Mouse (Mus musculus): ENCODE results near the gene Cmc2. TPM values are rescaled to one million over a fixed set of nuclear protein-coding genes. Genes with fewer than 3 reads are reported as not detected.

The Cmc2 gene
- polyA plus RNA-seq, 1 experiment = 37.1 TPM

DNA sequence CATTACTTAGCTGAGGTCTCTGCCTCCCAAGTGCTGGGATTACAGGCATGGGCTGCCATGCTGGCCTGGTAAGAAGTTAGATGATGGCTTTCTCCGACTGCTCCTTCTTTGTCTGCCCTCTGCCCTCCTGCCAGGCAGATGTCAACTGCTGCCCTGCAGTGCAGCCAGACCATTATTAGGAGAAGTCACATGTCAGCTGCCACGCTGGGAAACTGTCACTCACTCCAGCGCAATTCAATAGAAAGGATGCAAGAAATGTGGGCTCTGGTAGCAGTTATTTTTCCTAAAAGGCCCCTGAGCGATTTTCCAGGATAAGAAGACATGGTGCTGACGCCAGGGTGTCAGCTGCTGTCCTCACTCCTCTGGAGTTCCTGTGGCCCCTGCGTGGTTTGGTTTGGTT, 14.3 kb upstream of the Cmc2 start:
- H3K79me2 ChIP-seq (ENCODE audit: control insufficient read depth, insufficient read depth) = no peaks in the 10 kb centered on the region
- no peak for TF ChIP-seq USF1 (IDR thresholded peaks at IDR 0.05; ENCODE audit: low read depth)
- H3K36me3 ChIP-seq (ENCODE audit: control insufficient read depth, insufficient read depth) = peaks cover 4% of the 10 kb centered on the region

DNA sequence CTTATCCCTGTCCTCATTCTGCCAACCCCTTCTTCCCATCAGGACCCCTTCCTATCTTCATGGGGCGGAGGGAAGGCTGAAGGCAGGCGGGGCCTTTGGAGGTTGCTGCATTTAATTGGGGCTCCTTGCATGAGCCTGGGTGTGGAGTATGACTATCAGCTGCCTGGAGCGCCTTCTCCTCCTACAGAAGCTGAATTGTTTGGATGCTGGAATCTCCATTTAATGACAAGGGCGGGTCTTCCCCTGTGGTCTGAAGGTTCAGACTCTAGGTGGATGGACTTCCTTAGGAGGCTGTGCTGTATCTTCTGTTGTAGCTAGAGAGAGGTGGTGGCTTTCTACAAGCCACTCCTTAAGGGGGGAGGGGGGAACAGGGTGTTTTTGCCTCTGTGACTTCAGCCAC, 13.7 kb upstream of the Cmc2 start:
- Histone ChIP-seq H3K4me3 (no peak overlapping the region), H3K79me2 (ENCODE audit: control insufficient read depth, insufficient read depth) (no peaks in the 10 kb centered on the region), H3ac (ENCODE audit: control insufficient read depth, insufficient read length) (no peak overlapping the region), H3K36me3 (ENCODE audit: control insufficient read depth, insufficient read depth) (peaks cover 4% of the 10 kb centered on the region), H3K27me3 (ENCODE audit: control insufficient read depth, insufficient read depth, insufficient read length) (no peaks in the 10 kb centered on the region), H3K4me2 (ENCODE audit: low read depth) (no peak overlapping the region)
- TF ChIP-seq CEBPB (IDR thresholded peaks at IDR 0.05; ENCODE audit: insufficient read depth, poor library complexity, severe bottlenecking) (no peak), MYOD1 (IDR thresholded peaks at IDR 0.05; ENCODE audit: control insufficient read depth in 1 of 3, insufficient read length in 2 of 3, low read depth in 2 of 3) (no peak), TCF3 (IDR thresholded peaks at IDR 0.05; ENCODE audit: insufficient read length, low read depth) (no peak), MAX (IDR thresholded peaks at IDR 0.05; ENCODE audit: low read depth) (no peak), REST (IDR thresholded peaks at IDR 0.05; ENCODE audit: insufficient read depth, insufficient read length) (no peak), E2F4 (IDR thresholded peaks at IDR 0.05; ENCODE audit: insufficient read depth) (no peak), SRF (IDR thresholded peaks at IDR 0.05; ENCODE audit: control insufficient read depth, insufficient read length, low read depth) (no peak), MYOG (IDR thresholded peaks at IDR 0.05; ENCODE audit: control insufficient read depth in 1 of 3, insufficient read depth in 1 of 3, insufficient read length in 2 of 3, low read depth in 2 of 3) (no peak), POLR2A (IDR thresholded peaks at IDR 0.05; ENCODE audit: insufficient read length, low read depth) (no peak), TCF12 (IDR thresholded peaks at IDR 0.05; ENCODE audit: insufficient read depth, poor library complexity, severe bottlenecking) (no peak)

More for the DNA sequence above, 14.3 kb upstream of the Cmc2 start:
- Histone ChIP-seq H3K4me2 (ENCODE audit: low read depth) (no peak overlapping the region), H3K4me3 (no peak overlapping the region), H3K27me3 (ENCODE audit: control insufficient read depth, insufficient read depth, insufficient read length) (no peaks in the 10 kb centered on the region), H3ac (ENCODE audit: control insufficient read depth, insufficient read length) (no peak overlapping the region)

DNA sequence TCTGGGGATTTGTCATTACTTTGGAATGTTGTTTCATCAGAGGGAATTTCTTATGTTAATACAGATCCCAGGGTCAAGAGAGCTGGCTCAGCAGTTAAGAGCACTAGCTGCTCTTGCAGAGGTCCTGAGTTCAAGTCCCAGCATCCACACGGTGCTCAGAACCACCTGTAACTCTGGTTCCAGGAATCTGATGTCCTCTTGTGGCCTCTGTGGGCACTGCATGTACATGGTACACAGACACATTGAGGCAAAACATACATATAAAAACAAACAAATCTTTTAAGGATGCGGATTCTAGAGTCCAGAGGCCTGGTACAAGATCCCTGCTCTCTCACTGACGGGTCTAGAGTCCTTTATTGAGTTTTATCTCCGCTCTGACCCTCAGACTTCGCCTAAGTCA, 7.3 kb upstream of the Cmc2 start:
- H3ac ChIP-seq (ENCODE audit: control insufficient read depth, insufficient read length) = no peak overlapping the region
- peaks cover 4% of the 10 kb centered on the region for H3K36me3 ChIP-seq (ENCODE audit: control insufficient read depth, insufficient read depth)
- H3K4me2 ChIP-seq (ENCODE audit: low read depth) = no peak overlapping the region
- TF ChIP-seq MYOD1 (IDR thresholded peaks at IDR 0.05; ENCODE audit: control insufficient read depth in 1 of 3, insufficient read length in 2 of 3, low read depth in 2 of 3) (no peak), CEBPB (IDR thresholded peaks at IDR 0.05; ENCODE audit: insufficient read depth, poor library complexity, severe bottlenecking) (no peak), MAX (IDR thresholded peaks at IDR 0.05; ENCODE audit: low read depth) (no peak), TCF12 (IDR thresholded peaks at IDR 0.05; ENCODE audit: insufficient read depth, poor library complexity, severe bottlenecking) (no peak), USF1 (IDR thresholded peaks at IDR 0.05; ENCODE audit: low read depth) (no peak), E2F4 (IDR thresholded peaks at IDR 0.05; ENCODE audit: insufficient read depth) (no peak), MYOG (IDR thresholded peaks at IDR 0.05; ENCODE audit: control insufficient read depth in 1 of 3, insufficient read depth in 1 of 3, insufficient read length in 2 of 3, low read depth in 2 of 3) (no peak), POLR2AphosphoS2 (IDR thresholded peaks at IDR 0.05; ENCODE audit: insufficient read length, low read depth) (no peak), POLR2A (IDR thresholded peaks at IDR 0.05; ENCODE audit: insufficient read length, low read depth) (no peak), TCF3 (IDR thresholded peaks at IDR 0.05; ENCODE audit: insufficient read length, low read depth) (no peak), REST (IDR thresholded peaks at IDR 0.05; ENCODE audit: insufficient read depth, insufficient read length) (no peak), SRF (IDR thresholded peaks at IDR 0.05; ENCODE audit: control insufficient read depth, insufficient read length, low read depth) (no peak)
- no peaks in the 10 kb centered on the region for H3K27me3 ChIP-seq (ENCODE audit: control insufficient read depth, insufficient read depth, insufficient read length)
- H3K4me3 ChIP-seq = no peak overlapping the region
- no peaks in the 10 kb centered on the region for H3K79me2 ChIP-seq (ENCODE audit: control insufficient read depth, insufficient read depth)

GRCm38 (mm10) chr8:116927880-116928279, 6.6 kb upstream of the Cmc2 start:
- TF ChIP-seq POLR2A (IDR thresholded peaks at IDR 0.05; ENCODE audit: insufficient read length, low read depth) (no peak), MYOG (IDR thresholded peaks at IDR 0.05; ENCODE audit: control insufficient read depth in 1 of 3, insufficient read depth in 1 of 3, insufficient read length in 2 of 3, low read depth in 2 of 3) (peak in 1 of 3 experiments; percentile 10)
- peaks cover 4% of the 10 kb centered on the region for H3K36me3 ChIP-seq (ENCODE audit: control insufficient read depth, insufficient read depth)

GRCm38 (mm10) chr8:116923526-116923925, 2.3 kb upstream of the Cmc2 start:
- Histone ChIP-seq H3K4me2 (ENCODE audit: low read depth) (no peak overlapping the region), H3K79me2 (ENCODE audit: control insufficient read depth, insufficient read depth) (no peaks in the 10 kb centered on the region), H3K36me3 (ENCODE audit: control insufficient read depth, insufficient read depth) (no peaks in the 10 kb centered on the region), H3K4me3 (no peak overlapping the region), H3ac (ENCODE audit: control insufficient read depth, insufficient read length) (no peak overlapping the region), H3K27me3 (ENCODE audit: control insufficient read depth, insufficient read depth, insufficient read length) (no peaks in the 10 kb centered on the region)
- TF ChIP-seq MYOD1 (IDR thresholded peaks at IDR 0.05; ENCODE audit: control insufficient read depth in 1 of 3, insufficient read length in 2 of 3, low read depth in 2 of 3) = no peak
- TF ChIP-seq CEBPB (IDR thresholded peaks at IDR 0.05; ENCODE audit: insufficient read depth, poor library complexity, severe bottlenecking) = no peak
- TF ChIP-seq TCF12 (IDR thresholded peaks at IDR 0.05; ENCODE audit: insufficient read depth, poor library complexity, severe bottlenecking) = no peak
- no peak for TF ChIP-seq POLR2AphosphoS2 (IDR thresholded peaks at IDR 0.05; ENCODE audit: insufficient read length, low read depth)
- no peak for TF ChIP-seq REST (IDR thresholded peaks at IDR 0.05; ENCODE audit: insufficient read depth, insufficient read length)
- no peak for TF ChIP-seq E2F4 (IDR thresholded peaks at IDR 0.05; ENCODE audit: insufficient read depth)
- no peak for TF ChIP-seq SRF (IDR thresholded peaks at IDR 0.05; ENCODE audit: control insufficient read depth, insufficient read length, low read depth)
- TF ChIP-seq USF1 (IDR thresholded peaks at IDR 0.05; ENCODE audit: low read depth) = no peak
- TF ChIP-seq POLR2A (IDR thresholded peaks at IDR 0.05; ENCODE audit: insufficient read length, low read depth) = no peak
- TF ChIP-seq MAX (IDR thresholded peaks at IDR 0.05; ENCODE audit: low read depth) = no peak
- TF ChIP-seq MYOG (IDR thresholded peaks at IDR 0.05; ENCODE audit: control insufficient read depth in 1 of 3, insufficient read depth in 1 of 3, insufficient read length in 2 of 3, low read depth in 2 of 3) = no peak
- no peak for TF ChIP-seq TCF3 (IDR thresholded peaks at IDR 0.05; ENCODE audit: insufficient read length, low read depth)

More at GRCm38 (mm10) chr8:116927880-116928279, 6.6 kb upstream of the Cmc2 start:
- Histone ChIP-seq H3ac (ENCODE audit: control insufficient read depth, insufficient read length) (no peak overlapping the region), H3K27me3 (ENCODE audit: control insufficient read depth, insufficient read depth, insufficient read length) (no peaks in the 10 kb centered on the region), H3K79me2 (ENCODE audit: control insufficient read depth, insufficient read depth) (no peaks in the 10 kb centered on the region), H3K4me3 (no peak overlapping the region), H3K4me2 (ENCODE audit: low read depth) (no peak overlapping the region)
